Mouse (Mus musculus): Measurements from ENCODE around the gene Shisal2b. TPM values are rescaled to one million over a fixed set of nuclear protein-coding genes. Genes with fewer than 3 reads are reported as not detected.
A peak's percentile ranks its signal among the peaks of the same experiment; 100 is the strongest.
"Not testable (repeated sequence)": the region's sequence is repeated elsewhere in the genome, so short reads cannot be mapped to it uniquely, and the experiment has no call there.

Shisal2b gene
- 1 to 10 TPM in 1 of 2 experiments, under 1 TPM in 1; 0.53 to 2.6 TPM for total RNA-seq (2021)
- long read RNA-seq, experiment 1, partial matches to known transcripts: 0 of 1 reads
- long read RNA-seq, experiment 1, other reads (novel, unspliced or antisense): 0 of 1 reads
- long read RNA-seq, experiment 2, partial matches to known transcripts: 0 of 1 reads
- long read RNA-seq, experiment 2, other reads (novel, unspliced or antisense): 0 of 1 reads

GRCm38 (mm10) chr13:104863127-104863979 is at the start of gene Shisal2b:
Shisal2b (minus strand) TSS chr13:104863893.
- DNase-seq (ENCODE audit: low spot score in 2 of 2): peak in 1 of 2 experiments; percentile 15

DNA sequence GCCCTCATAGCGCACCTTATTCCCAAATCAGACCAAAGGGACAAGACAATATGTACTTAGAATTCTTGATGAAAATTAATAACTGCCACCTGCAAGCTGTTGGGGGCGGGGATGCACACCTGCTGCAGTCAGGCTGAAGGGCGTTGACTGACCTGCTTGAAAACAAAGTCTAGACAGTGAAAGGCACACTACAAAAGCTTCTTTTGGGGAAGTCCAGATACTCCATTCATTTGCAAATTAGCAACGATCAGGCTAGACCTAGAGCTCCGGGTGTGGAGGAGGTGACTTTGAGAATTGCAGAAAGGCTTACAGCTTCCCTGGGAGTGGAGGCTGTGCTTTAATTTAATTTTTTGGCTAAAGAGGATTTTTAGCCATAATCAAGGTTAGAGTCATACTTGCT is 47.9 kb upstream of the Shisal2b start:
- intact Hi-C loops (cut with DNase I); DNase-seq (ENCODE audit: low spot score in 2 of 2): not testable (repeated sequence)

More at GRCm38 (mm10) chr13:104863127-104863979, at the start of gene Shisal2b:
- intact Hi-C loops (cut with DNase I): no loop called here

DNA sequence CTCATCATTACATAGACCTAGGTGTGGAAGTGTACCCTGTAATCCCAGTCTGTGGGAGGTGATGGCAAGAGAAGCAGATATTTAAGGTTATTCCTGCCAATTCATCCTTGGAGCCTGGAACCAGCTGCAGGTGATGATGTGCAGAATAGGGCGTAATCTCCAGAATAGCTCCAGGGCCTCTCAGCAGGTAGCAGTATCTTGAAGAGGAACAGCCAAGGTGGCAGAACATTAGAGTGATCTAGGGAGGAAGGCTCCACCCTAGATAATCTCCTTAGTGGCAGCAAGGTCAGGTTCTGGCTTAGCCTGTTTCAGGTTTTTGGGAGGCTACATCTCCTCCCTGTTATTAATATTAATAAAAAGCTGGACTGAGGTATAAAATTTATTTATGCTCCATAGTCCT is 47.3 kb upstream of the Shisal2b start:
- DNase-seq (ENCODE audit: low spot score in 2 of 2); intact Hi-C loops (cut with DNase I): not testable (repeated sequence)

GRCm38 (mm10) chr13:104908691-104909090 is 45.0 kb upstream of the Shisal2b start:
- intact Hi-C loops (cut with DNase I): no loop called here
- DNase-seq (ENCODE audit: low spot score in 2 of 2): no peak

DNA sequence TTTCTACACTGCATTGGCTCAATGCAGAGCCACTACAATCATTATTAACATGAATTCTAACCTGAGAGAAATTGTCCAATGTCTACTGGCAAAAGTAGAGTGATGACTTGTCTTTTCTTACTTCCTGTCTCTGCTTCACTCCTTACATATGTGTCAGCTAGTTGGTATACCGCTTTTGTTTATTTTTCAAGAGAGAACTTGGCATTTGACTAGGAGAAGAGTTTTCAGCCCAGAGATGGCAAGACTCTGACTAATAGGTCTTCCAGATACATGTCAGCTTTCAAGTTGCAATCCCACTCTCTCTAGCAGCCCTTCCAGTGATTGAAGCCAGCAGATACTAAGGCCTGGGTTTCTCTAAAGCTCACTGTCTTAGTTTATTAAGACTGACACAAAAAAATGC is 31.1 kb upstream of the Shisal2b start:
- intact Hi-C loops (cut with DNase I): no loop called here
- DNase-seq (ENCODE audit: low spot score in 2 of 2): no peak

DNA sequence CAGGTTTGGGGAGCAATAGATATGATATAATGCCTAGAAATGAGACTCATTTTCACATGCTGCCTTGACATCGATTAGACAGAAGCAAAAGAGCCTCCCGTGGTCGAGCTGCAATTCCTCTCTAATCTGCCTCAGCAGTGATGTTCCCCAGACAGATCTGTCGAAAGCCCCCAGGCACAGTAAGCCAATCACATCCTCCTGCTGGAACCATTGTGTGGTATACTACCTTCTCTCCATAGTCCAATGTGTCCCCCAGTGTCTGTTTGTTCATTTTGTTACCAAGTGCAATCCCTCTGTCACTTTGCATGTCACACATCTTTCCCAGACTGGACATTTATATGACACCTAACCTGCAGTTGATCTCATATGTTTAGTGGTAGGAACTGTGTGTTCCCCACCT is 28.6 kb upstream of the Shisal2b start:
- DNase-seq (ENCODE audit: low spot score in 2 of 2): no peak
- intact Hi-C loops (cut with DNase I): no loop called here

DNA sequence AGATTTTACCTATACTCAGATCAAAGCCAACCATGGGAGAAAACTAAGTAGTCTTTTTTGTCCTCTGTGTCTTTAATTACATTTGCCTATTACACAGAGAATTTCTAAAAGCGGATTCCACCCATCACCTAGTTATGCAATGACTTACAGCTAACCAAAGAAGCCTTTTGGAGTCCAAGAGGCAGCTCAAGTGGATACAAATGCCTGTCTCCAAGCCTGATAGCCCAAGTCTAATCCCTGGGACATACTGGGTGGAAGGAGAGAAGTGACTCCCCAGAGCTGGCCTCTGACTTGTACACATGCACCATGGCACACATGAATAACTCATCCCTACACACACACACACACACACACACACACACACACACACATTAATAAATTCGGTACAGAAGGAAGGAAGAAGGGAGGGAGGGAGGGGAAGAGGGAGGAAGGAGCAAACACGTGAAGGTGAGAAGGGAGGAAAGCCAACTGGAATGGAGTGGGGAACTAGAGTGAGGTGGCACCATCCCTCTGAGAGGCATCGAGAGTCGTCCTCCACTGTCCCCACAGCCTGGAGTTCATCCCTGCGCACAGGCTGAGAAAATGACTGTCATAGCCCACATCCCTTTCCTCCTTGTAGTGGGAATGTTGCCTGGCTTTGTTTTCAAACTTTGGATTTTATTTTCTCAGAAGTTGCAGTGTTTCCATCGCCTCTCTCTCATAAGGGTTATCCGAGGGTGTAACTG is 22.8 kb upstream of the Shisal2b start:
- DNase-seq (ENCODE audit: low spot score in 2 of 2): no peak
- intact Hi-C loops (cut with DNase I): no loop called here

GRCm38 (mm10) chr13:104883566-104884249 is 20.0 kb upstream of the Shisal2b start:
- intact Hi-C loops (cut with DNase I): no loop called here
- DNase-seq (ENCODE audit: low spot score in 2 of 2): no peak

DNA sequence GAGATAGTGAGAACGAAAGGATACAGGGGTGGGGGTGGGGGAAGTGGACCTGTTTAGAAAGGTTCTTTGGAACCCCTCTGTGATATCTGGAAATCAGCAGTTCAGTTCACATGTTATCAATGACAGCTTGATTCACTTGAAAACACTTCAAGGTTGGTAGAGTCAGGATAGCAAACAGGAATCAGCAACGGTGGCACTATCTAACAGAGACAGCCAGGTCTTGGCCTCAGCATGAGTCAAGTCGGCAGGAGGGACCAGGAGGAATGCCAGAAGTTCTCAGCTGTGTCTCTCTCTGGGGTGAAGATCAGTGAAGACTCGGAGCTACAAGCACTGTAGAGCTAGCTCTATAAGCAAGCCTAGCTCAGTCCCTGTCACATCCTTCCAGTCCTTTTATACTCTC is 14.8 kb upstream of the Shisal2b start:
- intact Hi-C loops (cut with DNase I): no loop called here
- DNase-seq (ENCODE audit: low spot score in 2 of 2): no peak

- peak in 1 of 2 experiments; percentile 5 for DNase-seq (ENCODE audit: low spot score in 2 of 2)
- intact Hi-C loops (cut with DNase I): no loop called here
These were observed 6.2 kb upstream of the Shisal2b start for GRCm38 (mm10) chr13:104869907-104870306.

GRCm38 (mm10) chr13:104866726-104867125 is 3.0 kb upstream of the Shisal2b start:
- DNase-seq (ENCODE audit: low spot score in 2 of 2): no peak
- intact Hi-C loops (cut with DNase I): no loop called here

GRCm38 (mm10) chr13:104853645-104854044 is 10.0 kb downstream of the Shisal2b start:
- no peak for DNase-seq (ENCODE audit: low spot score in 2 of 2)
- intact Hi-C loops (cut with DNase I): no loop called here

GRCm38 (mm10) chr13:104843295-104844089 is 20.2 kb downstream of the Shisal2b start:
- no peak for DNase-seq (ENCODE audit: low spot score in 2 of 2)
- intact Hi-C loops (cut with DNase I): no loop called here

DNA sequence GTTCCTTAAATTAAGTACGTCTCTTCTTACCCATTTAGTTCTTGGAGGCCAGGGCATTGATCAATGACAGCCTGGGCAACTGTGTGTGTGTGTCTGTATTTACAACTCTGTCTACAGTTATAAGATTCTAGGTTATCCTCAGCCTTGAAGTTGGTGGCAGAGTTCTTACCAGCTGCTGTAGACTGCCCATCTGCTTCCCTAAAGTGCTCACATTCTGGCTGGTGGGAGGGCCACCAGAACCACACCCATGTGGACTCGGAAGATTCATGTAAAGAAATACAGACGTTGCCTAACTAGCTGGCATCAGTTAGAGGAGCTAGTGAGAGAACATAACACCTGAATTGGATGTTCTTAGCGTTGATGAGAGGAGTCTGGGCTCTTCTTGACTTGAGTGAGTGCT is 21.8 kb downstream of the Shisal2b start:
- DNase-seq (ENCODE audit: low spot score in 2 of 2): no peak

DNA sequence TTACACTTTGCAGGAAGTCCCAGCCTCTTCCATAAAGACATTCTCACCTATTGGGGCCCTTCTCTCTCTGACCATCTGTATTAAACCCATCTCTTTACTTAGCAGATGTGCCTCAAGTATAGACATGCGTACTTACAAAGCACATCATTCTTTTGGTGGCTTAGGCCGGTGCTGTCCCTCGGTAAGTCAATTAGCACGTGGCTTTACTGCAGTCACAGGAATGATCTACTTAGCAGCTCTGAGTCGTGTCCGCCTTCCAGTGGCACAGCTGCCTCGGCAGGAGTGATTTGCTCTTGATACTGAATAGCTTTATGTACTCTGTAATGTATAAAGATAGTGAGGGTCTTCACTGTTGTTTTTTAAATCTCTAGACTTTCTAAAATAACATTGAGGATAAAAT is 26.1 kb downstream of the Shisal2b start:
- DNase-seq (ENCODE audit: low spot score in 2 of 2): no peak
- intact Hi-C loops (cut with DNase I): no loop called here

More for the DNA sequence above, 21.8 kb downstream of the Shisal2b start:
- intact Hi-C loops (cut with DNase I): no loop called here

GRCm38 (mm10) chr13:104832811-104833210 is 30.9 kb downstream of the Shisal2b start:
- no peak for DNase-seq (ENCODE audit: low spot score in 2 of 2)
- intact Hi-C loops (cut with DNase I): no loop called here

- intact Hi-C loops (cut with DNase I): no loop called here
- DNase-seq (ENCODE audit: low spot score in 2 of 2): no peak
These were observed 38.2 kb downstream of the Shisal2b start for GRCm38 (mm10) chr13:104825470-104825869.

GRCm38 (mm10) chr13:104822411-104822838 is 41.3 kb downstream of the Shisal2b start:
- intact Hi-C loops (cut with DNase I): no loop called here
- no peak for DNase-seq (ENCODE audit: low spot score in 2 of 2)

DNA sequence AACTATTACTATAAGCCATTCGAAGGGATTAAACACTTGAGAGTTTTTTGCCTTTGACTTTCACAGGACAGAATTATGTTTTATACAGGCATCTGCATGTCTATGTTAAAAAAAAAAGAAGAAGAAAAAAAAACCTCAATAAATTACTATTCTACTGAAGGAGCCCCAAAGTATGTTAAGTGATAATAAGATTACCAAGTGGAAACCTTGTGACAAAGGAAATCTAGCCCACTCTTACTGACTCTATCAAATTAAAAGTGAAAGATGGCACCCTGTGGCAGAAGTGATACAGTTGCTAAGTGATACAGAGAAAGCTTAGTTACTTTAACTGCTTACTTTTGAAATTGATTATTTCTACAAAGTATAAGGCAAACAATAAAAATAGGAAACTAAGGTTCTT is 41.8 kb downstream of the Shisal2b start:
- no peak for DNase-seq (ENCODE audit: low spot score in 2 of 2)
- intact Hi-C loops (cut with DNase I): no loop called here
